Mouse (Mus musculus) ovary, adult 18-20 months (tissue): ENCODE measurements around the gene Fam217b.

Experiments used
- DNase-seq: peaks from one replicate; pipeline ENCODE4 v3.0.0; 2022; ENCODE audit warnings: low spot score, mixed read lengths

The Fam217b gene

DNA sequence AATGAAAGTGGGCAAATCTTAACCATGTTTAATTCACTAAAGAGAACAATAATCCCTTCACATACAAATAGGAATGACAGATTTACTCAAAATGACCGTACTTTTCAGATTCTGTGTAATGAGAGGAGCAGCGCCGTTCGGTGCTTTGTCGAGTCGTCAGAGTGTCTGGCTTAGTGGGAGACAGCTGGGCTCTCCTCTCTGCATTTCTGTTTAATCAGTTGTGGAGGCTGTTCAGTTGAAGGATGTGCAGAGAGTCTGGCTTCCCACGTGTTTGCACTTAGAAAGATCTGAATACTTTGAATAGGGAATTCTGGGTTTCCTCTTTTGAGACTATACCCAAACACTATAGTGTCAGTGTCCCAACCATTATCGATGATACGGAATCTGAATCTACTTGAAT, 23.0 kb downstream of the Fam217b start:
- DNase-seq: no peak

DNA sequence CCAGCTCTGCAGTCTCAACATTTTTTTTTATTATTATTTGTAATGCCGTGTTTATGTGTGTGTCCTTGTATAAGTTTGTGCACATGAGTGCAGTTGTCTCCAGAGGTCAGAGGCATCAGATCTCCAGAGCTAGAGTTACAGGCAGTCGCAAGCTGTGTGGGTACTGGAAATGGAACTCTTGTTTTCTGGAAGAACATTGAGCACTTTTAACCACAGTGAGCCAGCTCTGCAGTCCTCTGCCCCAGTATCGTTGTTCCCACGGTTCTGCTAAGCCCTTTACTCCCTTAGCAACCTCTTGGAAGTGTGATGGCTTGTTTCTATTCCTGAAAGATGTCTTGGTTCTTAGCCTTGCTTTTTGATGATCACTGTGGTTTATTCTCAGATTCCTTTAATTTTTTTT, 35.1 kb downstream of the Fam217b start:
- DNase-seq: no peak

DNA sequence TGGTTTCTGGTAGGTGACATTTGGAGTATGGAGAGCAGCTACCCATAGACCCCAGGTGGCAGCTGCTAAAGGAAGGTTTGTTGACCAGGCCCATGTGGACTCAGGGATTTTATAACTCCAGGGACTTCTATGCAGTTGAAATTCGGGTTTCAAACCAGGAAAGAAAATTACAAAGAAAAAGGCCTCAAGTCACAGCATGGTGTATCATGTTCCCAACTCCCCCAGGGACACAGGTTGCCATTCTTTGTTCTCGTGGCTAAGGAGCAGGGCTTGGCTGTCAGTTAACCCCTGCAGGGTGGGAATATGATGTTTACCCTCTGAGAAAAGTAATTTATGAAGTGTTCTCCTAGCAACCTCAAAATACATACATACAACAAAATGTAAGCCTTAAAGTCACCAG, 35.9 kb downstream of the Fam217b start:
- DNase-seq: no peak

DNA sequence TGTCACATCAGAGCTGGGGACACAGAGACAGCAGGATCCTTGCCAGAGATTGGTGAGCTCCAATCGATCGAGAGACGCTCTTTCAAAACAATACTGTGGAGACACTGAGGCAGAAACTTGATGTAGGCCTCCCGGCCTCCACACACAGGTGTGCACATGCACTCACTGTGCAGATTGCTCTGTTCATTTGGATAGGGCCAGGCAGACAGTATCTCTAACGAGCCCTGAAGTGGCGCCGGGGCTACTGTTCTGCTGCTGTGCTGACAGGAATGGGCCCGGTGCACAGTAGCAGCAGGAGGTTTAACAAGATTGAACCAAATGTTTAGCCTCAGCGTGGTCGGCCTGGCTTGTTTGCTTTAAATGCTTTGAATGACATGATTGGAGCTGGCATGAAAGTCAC, 36.6 kb downstream of the Fam217b start:
- no peak for DNase-seq

DNA sequence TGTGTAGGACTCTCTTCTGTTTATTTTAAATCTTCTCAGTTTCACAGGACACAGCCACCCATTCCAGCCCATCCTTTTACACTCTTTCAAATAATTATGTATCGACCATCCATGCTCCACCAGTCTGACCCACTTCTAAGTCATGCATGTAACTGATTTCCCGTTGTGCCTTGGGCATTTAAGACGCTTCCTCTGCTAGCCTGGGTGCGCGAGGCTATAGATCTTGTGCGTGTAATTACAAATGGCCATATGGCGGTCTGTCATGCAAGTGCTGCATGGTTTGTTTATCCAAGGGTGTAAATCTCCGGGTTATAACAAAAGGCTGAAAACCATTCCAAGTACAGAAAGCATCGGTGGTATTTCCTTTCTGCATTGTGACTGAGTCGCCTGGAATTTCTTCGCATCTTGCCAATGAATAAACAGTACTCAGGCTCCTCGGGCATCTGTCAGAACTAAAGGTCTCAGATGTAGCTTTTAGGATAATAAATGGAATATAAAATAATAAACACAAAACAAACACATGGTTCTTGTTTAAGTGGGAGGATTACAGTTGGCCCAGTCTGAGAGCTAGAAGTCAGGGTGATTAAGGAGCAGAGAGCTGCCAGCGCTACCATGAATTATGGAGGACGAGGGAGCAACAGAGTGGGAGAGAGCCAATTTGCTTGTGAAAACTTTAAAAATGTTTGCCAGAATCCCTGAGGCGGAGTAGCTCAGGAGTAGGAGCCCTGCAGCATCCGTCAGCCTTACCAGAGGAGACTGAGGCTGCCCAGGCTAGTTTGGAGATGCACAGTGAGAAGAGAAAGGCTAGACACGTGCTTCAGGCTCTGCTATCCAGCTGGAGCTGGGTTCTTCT, 40.6 kb downstream of the Fam217b start:
- no peak for DNase-seq

DNA sequence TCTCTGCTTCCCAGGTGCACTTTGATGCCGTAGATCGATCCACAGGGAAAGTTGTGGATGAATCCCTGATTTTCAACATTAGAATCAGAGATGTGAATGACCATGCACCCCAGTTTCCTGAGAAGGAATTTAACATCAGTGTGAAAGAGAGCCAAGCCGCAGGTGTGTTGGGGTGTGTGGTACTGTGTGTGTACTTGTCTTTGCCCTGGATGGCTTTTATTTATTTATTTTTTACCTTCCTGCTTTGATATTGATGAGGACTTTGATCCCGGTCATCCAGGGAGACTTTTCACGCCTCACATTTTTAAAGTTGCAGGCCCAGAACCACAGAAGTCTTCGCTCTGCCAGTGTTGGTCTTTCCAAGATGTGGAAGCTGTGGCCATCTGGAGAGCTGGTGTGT, 43.1 kb downstream of the Fam217b start:
- DNase-seq: no peak

DNA sequence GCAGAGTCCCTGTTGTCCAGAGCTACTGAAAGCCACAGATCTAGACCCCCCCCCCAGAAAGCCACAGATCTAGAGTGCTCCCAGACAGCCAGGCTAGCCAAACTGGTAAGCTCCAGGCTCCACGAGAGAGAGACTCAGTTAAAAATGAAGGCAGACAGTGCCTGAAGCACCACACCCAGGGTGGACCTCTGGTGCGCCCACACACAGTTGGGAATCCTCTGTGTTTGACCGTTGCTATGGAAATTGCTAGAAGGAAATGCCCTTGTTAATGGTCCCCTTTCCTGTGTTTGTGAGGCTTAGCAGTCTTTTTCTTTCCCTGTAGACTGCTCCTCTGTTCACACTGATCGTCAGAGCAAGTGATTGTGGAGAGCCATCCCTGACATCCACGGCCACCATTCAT, 46.0 kb downstream of the Fam217b start:
- DNase-seq: no peak

DNA sequence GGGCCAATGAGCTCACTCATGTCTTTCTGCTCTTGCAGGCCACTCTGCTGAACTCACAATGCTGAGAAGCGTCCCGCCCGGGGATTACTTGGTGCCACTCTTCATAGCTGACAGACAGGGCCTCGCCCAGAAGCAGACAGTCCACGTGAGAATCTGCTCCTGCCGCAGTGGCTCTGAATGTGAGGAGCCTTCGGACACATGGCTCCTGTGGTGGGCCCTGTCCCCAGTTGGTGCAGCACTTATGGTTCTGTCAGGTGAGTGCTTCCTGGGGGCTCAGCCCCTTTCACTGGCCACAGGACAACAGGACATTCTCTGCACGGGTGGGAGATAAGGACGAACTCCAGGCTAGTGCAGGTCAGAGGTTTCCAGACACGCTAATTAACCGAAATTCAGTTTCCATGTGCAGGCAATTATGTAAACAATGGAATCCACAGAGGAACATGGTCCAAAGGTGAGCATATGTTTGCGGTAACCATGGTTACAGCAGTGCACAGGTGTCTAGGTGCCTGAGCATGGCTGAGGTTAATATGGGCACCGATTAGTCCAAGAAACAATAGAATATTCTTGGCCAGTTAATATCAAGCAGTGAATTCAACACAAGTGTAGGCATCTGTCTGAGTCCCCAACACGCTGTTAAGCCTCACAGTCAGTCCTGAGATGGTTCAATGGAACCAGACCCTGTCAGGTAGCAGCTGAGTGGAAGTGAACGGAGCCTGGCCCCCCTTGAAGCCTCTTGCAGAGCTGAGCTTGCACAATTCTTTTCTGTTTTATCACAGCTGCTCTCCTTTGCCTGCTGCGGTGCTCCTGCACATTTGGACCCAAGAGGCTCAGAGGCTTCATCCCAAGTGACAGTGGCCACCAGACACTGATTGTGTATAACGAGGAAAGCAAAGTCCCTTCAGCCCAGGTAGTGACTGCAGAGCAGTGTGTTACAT, 57.5 kb downstream of the Fam217b start:
- no peak for DNase-seq

DNA sequence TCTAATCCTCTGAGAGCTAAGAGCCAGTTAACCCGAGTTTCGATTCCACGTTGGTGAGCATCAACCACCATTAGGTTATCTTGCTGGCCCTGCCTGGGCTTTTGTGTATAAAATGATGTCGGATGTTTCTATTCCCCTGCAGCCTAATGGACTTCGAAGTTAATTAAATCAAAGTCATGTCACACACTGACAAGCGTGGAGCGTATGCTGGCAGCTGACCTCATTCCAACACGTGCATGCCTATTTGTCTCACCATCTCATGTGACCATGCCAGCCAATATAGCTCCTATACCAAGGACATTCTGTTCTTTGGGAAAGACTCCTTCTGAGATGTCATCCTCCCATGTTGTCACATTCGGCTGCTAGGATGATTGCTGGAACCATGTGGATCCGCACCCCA, 59.6 kb downstream of the Fam217b start:
- no peak for DNase-seq
